Mouse (Mus musculus): Measurements from ENCODE around the gene Specc1l.
"Not testable (repeated sequence)": the region's sequence is repeated elsewhere in the genome, so short reads cannot be mapped to it uniquely, and the experiment has no call there.

The Specc1l gene

DNA sequence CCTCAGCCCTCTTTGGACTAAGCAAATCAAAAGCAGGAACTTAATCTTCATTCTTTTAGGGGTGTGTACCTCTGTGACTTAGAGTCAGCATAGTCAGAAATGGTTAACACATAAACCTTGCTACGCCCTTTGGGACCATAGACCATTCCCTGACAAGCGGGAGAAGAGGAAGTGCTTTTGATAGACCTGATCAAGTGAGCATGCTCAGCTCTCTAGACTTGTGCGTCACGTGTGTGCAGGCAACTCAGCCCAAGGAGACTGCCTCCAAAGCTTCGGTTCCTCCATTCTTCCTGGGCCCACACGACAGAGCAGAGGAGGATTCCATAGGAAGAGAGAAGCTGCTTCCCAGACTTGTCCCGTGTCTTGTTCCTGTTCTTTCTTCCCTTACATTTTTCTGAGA lies 76.7 kb downstream of the Specc1l start:
- no peak for DNase-seq

DNA sequence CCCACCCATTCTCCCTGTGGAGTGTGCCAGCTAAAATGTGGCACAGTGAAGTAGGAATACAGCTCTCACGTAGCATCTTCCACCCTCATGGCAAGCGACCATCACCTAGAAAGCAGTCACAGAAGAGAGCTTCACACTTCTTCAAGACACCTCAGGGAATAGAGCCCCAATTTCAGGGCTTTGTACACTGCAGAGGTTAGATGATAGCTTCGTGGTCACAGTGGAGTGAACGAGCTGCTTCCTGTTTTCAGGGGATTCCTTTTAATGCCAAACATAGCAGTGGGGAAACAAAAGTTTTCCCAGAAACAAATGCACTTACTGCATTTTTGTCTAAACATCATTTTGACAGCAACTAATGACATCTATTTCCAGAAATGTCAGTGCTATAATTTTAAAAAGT lies 77.5 kb downstream of the Specc1l start:
- no peak for DNase-seq

DNA sequence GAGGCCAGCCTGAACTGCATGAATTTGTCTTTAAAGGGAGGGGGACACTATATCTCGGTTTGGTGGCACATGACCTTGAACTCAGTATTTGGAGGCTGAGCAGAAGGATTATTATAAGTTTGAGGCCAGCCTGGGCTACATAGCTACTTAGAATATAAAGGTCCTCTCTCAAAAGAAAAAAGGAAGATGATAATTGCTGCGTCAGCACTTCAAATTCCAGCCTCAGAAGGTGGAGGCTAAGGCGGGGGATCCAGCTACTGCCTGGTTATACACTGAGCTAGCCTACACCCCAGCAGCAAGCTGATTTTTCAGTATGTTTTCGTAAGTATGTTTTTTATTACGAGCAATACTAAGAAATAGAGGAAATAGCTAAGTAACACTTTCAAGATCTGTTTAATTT lies 78.8 kb downstream of the Specc1l start:
- no peak for DNase-seq

DNA sequence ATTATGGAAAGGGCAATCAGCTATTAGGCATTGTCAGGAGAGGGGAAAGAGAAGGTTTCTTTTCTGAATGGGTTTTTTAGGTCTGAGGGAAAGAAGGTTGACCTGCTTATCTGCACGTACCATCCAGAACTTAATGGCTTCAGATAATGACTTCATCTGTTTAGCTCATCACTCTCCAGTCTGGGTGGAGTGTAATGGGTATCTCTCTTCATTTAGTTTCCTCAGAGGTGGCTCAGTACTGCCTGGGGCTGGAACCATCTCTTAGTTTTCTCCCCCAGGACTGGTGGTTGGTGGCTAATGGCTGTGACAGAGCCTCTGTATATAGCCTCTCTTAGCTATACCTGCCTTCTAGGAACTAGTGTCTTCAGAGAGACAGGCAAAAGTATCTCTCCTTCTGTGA lies 79.5 kb downstream of the Specc1l start:
- DNase-seq: no peak

DNA sequence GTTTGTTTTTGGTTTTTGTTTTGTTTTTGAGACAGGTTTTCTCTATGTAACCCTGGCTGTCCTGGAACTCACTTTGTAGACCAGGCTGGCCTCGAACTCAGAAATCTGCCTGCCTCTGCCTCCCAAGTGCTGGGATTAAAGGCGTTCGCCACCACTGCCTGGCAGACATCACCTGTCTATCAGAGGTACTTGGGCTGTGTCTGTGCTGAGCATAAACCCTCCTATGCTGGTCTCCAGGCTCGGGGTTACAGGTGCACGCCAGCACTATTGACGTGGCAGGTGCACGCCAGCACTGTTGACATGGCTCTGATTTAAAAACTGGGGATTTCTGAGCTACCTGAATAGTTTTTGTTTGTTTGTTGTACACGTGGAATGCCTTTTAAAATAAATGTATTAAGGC lies 80.3 kb downstream of the Specc1l start:
- DNase-seq: not testable (repeated sequence)

DNA sequence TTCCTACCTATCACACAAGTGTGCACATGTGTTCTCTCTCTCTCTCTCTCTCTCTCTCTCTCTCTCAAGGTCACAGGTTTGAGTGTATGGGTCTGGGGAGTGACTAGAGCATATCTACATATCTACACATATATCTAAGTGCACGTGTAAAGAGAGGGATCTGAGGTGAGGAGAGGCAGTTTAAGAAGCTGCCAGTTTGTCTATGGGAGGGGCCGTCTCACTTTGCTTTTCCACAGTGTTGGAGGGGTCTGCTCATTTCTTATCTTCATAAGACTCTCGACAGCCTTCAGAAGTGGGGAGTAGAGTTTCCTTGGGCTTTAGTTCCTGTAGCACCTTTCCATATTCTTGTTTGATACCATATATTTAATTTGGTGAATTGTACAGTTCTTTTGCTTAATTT lies 81.4 kb downstream of the Specc1l start:
- DNase-seq: no peak

DNA sequence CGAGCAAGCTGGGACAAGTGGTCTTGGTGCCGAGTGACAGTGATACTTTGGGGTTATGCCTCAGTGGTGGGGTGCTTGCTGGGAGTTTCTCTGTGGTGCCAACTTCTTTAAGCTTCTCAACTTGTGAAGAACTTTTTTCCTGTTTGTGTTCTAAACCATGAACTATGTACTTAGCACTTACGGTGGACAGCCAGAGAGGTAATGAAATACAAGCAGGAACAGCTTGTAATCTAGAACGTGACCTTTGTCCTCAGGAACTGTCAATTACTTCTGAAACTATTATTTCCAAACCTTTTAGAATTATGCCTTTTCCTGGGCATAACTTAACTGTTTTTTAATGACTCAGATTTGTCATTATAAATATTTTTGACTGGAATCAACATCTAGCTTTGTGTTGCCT lies 82.5 kb downstream of the Specc1l start:
- DNase-seq: no peak

DNA sequence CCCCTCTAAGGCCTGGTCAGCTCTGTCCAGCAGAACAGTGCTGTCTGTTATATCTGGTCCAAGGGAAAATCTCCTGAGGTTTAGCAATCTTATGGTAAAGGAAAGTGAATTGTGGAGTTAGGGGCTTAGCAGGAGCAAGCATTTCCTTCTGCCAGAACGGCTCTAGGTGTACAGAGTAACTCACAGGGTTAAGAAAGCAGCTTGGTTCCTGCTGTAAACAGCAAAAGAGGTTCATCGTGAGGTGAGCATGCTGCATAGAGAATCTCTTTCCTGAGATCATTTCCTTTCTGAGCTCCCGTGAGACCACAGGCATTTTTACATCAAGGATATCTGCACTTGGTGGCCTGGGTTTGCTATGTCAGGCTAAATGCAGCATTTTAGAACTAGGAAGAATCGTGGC lies 83.1 kb downstream of the Specc1l start:
- DNase-seq: no peak

DNA sequence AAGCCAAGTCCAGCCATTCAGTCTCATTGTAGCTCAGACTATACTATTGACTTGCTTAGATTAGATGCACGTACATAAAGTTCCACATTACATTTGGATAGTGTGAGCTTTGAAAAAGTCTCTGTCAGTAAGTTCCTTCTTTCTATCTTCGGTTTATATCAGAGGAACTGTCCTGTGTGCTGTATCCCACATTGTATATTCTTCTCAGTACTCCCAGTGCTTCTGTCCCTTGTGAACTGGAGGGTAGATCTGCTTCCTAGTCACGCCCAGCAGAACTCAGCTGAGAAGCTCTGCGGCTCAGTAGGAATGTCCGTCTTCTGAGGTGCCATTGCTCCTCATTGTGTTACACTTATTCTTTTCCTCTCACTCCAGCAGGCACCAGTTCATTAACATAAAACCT lies 86.7 kb downstream of the Specc1l start:
- no peak for DNase-seq

DNA sequence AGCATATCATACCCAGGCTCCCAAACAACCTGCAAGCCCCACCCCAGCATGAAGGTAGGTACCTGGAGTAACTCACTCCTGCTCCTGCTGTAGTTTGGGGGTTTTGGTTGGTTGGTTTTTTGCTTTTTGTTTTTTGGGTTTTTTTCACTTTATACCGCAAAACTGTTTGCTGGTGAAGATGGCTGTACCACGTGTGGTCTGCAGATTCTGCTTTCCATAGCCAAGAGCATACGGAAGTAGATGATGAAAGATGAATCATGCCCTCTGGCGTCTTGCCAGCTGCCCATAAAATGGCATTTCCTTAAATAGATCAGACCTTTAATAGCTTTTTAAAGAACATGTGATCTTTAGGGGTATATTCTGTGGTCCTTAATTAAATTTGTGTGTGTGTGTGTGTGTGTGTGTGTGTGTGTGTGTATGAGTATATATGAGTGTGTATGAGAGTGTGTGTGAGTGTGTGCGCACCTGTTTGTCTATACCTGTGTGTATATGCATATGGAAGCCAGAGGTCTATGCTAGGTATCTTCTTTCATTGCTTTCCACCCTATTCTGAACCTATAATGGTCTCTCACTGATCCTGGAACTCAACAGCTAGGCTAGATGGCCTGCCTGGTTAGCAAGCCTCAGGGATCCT lies 88.0 kb downstream of the Specc1l start:
- DNase-seq: peak; percentile 47

DNA sequence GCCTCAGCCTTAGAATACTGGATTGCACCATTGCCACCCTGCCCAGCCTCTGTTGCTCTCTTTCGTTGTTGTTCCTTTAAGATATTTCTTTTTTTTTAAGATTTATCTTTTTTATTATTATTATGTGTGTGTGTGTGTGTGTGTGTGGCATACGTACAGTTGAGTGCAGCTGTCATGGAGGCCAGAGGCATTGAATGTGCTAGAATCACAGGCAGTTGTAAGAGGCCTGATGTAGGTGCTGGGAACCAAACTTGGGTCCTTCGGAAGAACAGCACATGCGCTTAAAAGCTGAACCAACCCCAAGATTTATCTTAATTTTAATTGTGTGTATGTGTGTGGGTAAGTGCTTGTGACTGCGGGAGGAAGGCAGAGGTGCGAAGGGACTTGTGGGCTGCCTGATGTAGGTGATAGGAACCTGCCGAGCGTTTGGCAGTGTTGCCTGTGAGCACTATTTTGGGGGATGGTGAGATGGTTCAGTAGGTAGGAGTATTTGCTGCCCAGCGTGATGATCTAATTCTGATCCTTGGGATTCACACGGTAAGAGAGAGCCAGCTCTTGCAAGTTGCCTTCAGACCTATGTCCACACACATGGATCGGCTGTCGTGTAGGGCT lies 89.4 kb downstream of the Specc1l start:
- no peak for DNase-seq

DNA sequence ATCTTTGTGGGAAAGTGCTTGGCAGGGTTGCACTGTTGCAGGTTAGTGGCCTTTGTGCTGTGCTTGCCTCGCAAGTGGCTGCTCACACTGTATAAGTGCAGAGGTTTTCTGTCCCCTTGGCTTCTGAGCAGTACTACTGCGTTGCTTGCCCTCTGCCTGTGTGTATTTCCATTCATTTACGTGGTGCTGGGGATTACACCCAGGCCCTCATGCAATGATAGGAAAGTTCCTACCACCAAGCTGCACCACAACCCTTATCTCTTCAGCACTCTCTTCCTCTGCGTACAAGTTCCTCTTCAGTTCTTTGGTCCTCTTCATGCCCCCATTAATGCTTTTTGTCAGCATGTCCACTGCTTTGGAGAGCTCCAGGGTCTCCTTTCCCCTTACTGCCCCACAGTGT lies 90.1 kb downstream of the Specc1l start:
- no peak for DNase-seq

DNA sequence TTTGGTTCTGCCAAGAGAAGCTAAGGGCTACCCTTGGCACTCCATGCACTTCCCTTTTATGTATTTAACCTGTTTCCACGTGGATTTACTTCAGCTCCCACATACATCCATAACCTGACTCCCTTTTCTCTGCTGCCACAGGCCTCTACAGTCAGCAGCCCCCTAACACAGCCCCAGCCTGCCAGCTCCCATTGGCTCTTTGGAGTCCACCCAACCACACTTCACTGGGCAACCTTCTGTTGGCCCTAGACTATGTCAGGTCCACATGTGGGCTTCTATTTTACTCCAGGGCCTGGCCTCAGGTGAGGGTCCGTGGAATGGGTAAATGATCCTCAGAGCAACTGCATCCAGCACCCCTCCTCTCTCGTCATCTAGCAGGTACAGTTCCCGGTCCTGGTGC lies 90.7 kb downstream of the Specc1l start:
- no peak for DNase-seq

DNA sequence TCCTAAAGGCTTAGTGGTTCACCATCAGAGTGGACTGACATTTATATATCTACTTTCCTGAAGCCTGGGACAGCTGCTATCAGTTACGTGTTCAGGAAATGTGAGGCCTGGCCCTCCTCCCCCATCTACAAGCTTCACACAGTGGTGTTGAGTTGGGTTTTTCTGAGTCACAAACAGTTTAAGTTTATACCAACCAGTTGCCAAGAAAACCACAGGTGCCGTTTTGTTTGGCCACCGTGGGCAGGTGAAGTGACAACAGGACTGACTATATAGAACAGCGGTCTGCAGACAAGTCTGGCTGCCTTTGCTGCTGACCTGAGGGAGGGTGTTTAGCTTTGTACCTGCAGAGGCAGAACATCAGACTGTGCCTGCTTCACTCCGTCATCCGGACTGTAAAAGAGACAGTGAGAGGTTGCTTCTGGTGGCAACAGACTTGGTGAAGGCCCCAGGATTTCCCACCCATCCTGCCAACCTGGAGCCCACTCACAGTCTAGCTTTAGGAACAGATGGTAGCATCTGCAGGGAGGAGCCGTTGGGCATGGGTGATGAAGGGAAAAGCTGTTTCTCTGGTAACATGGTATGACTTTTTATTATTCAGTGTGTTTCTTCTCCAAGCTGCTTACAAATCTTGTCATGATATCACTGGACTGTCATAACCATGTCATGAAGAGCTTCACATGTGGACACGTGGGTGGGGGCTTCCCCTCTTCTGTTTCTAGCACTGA lies 91.6 kb downstream of the Specc1l start:
- peak; percentile 43 for DNase-seq

DNA sequence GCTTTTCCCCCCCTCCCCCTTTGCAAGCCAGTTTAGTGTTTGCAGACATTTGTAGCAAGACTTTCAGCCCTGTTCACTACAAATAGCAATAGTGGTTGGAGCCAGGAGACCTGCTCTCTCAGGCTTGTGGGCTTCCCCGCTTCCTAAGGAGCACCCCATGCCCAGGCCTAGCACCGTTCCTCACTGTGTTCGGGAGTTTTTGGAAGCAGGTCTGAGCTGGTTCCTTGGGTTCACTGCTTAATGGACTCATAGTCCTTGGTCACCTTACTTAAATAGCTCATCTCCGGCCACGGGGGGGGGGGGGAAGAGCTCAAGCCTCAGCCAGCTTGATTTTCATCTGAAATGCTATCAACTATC lies 92.2 kb downstream of the Specc1l start:
- DNase-seq: no peak

DNA sequence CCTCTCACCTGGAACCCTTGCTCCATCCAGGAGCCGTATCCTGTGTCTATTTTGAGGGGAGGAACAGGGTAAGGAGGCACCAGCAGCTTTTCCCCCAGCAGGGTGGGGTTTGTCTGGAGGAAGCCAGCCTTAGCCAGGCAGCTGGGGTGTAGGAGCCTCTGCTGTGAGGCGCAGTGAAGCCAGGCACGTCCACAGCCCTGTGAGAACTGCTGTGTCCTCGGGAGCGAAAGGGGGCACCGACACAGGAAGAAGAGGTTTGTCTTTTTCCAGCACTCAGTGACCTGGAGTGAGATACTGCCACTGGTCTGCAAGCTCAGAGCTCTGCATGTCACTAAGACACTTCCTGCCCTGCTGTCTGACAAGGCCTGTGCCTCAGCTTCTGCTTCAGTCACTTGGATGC lies 92.5 kb downstream of the Specc1l start:
- peak; percentile 20 for DNase-seq

DNA sequence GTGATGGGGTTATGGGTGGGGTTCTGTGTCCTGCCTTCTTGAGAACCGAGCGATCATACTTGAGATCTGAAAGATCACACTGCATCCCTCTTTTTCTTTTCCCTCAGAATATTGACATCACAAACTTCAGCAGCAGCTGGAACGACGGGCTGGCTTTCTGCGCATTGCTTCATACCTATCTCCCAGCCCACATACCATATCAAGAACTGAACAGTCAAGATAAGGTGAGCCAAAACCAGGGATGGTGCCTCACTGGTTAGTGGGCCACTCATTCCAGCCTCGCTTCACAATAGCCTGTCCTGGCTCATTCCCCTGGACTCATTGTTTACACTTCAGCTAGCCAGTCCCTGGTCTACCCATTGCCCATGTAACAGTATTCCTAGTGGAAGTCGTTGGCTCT lies 95.3 kb downstream of the Specc1l start:
- no peak for DNase-seq

DNA sequence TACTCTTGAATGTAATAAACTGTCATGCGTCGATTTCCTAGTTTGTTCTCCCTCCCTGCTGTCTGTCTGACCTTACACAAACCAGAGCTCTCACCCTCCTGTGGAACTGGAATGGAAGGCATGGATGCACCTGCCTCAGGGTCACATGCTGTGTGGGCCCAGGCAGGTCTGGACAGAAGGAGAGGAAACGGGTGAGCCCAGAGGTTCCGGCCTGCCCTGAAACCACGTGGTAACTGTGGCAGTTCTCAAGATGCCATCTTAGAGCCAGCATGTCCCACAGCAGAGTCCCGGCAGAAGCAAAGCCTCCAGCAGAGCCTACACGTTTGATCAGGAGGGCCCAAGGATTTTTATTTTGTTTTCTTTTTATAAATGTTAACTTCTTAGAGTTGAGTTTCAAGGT lies 100.5 kb downstream of the Specc1l start:
- DNase-seq: no peak

DNA sequence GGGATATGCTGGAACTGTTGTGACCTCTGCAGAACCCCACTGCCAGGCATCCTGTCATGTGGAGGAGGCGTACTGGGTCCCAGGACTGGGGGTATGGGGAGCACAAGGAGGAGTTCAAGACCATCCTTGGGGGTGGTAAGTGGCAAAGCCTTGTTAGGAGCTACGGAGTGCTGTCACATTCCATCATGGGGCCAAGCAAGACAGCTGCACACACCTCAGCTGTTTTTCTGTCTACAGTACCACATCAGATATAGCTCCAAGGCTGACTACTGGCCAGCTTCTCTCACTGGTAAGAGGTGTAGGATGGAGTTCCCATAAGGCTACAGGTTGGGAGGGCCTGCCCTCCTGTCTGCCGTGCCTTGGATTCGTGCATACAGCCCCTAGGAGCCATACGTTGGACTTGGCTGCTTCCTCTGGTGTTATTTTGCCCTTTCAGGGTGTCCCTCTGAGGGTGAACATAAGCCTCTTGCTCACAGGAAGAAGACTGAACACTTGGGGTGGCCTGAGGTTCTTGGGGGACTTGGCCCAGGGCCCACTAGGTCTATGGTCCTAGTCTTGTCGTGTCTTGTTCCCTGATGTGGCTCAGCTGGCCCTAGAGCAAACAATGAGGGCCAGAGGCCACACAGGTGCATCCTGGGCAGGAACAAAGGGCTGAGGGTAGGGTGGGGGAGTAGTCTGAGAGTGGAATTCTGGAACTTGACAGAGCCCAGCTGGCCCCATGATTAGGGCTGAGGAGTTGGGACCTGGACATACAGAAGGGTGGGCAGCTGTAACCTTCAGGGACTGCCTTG lies 102.5 kb downstream of the Specc1l start:
- DNase-seq: no peak

DNA sequence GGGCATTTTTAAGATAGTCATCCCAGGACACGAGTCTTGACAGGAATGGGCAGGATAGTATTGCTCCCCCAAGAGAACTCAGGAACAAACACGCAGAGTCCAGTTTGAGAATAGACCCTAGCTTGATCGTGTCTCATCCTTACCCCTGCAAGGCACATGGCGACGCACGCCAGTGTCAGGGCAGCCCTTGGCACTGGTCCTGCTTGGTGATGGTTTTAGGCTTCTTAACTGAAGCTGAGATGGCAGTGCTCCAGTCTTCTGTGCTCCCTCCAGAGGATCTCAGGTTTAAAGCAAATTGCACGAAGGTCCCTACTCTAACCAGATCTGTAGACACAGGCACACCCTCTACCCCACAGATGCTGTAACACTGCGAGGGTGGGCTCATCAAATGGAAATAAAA lies 103.9 kb downstream of the Specc1l start:
- no peak for DNase-seq

DNA sequence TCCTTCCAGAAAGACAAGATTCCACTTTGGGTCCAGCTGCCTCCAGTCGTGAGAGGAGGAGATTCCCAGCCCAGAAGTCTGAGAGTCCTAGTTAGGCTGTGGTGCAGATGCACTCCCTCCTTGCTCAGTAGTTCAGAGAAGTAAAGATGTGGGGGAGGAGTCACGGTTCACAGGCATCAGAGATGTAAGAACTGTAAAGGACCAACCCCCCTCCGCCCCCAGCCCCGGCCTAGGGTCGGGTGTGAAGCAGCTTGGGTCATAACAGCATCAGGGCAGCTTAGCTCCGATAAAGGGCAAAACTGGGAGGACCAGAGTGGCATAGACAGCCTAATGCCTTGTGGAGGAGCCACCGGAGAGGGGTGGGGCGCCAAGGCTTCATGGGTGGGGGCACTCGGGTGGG lies 104.6 kb downstream of the Specc1l start:
- DNase-seq: no peak

DNA sequence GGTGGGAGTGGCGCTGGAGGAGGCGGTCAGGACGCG lies 104.8 kb downstream of the Specc1l start, which contains the start of gene Adora2a:
Gene Adora2a (plus strand): TSS at position 6 of the 36 bp plus-strand sequence.
- no peak for DNase-seq

DNA sequence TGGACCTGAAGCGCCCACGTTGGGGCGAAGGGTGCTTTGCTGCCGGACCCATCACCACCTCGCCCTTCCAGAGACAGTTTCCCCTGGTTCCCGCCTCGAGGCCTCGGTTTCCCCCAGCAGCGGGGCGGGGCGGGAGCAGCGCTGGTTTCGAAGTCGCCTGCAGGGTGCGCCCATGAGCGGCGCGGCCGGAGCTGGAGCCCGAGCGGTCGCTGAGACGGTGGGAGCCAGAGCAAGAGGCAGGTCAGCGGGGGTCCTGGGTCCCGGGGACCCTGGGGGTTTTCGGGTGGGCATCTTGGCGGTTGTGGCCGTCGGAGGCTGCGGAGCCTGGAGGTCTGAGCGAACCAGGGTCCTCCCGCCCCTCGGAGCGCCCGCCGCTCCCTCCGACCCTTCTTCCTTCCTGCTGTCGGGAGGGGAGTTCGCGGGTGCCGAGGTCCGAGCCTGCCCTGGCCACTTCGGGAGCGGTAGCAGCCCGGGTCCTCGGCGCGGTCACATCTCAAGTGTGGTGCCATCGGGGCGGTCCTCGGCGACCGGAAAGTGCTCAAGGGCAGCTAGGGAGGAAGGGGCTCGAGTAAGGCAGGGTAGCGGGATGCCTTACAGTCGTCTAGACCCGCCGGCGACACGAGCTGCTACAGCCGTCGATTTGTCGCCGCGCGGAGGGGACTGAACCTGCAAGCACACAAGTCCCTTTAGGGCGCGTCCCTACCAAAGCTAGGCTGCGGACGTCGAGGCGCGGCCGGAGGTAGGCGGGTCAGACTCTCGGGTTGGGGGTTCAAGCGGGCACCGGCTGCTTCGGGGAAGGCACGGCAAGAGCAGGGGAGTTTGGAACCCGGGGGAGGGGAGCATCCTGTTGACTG lies 105.3 kb downstream of the Specc1l start:
- peak; percentile 38 for DNase-seq

DNA sequence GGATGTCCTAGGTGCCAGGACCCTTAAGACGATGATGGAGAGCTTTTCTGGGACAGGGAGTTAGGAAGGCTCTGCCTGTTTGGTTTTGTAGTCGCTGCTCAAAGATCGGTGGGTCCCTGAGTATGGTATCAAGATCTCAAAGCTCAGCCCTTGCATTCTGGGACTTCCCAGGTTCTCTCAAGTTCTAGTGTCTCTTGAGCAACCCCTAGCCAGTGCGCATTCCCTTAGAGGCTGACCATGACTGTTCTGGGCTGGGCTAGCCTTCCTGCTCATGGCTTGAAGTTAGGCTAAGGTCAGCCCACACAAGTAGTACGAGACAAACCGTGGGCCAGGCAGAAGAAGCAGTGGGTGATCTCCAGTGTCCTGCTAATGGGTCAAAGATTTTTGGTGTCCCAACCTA lies 106.3 kb downstream of the Specc1l start:
- no peak for DNase-seq
